In genomic region chr16:14316884-14317876, GRCm38 (mm10) we compare ENCODE assay signal across 8 mouse cellular contexts. TPM values are rescaled to one million over a fixed set of nuclear protein-coding genes. Genes with fewer than 3 reads are reported as not detected.
A peak's percentile ranks its signal among the peaks of the same experiment; 100 is the strongest.
DNase-seq lines count a peak whose midpoint lies in the region; ATAC-seq and TF ChIP-seq lines count a peak whose summit lies in the region.

Fopnl (minus strand) TSS chr16:14317405.

- peak; percentile 100 for ATAC-seq in forebrain, embryonic 12.5 days (ENCODE audit: low FRiP score)
- ATAC-seq in heart, postnatal 0 days (ENCODE audit: insufficient read depth, low read depth): peak; percentile 100
- ATAC-seq in liver, embryonic 16.5 days (ENCODE audit: low read depth): peak; percentile 100
- ATAC-seq in neural tube, embryonic 13.5 days (ENCODE audit: low read depth): peak; percentile 100

- H3K27me3 ChIP-seq in E14TG2a.4 (ENCODE audit: insufficient read depth, low read length): peaks cover 8% of the 10 kb centered on the region; the same call in 1 of the 2 replicates
- peaks cover 15% of the 10 kb centered on the region for H3K27me3 ChIP-seq in forebrain, embryonic 12.5 days
- H3K27me3 ChIP-seq in heart, postnatal 0 days (ENCODE audit: control insufficient read depth, insufficient read depth, low read length): 0 out of 2 replicates have a peak, but pooled peaks cover 3% of the 10 kb centered on the region
- H3K27me3 ChIP-seq in liver, embryonic 16.5 days (ENCODE audit: control insufficient read depth, insufficient read depth, low read depth, low read length): no peaks in the 10 kb centered on the region
- H3K27me3 ChIP-seq in neural tube, embryonic 13.5 days: peaks cover 10% of the 10 kb centered on the region
- H3K27me3 ChIP-seq in testis, adult 2 months (ENCODE audit: control insufficient read depth, insufficient read depth, low read length): no peaks in the 10 kb centered on the region

- peak; percentile 95 for DNase-seq in c-Kit-positive CD71-positive TER-119-positive erythroid progenitor cells, embryonic 14.5 days (ENCODE audit: low spot score)
- peak; percentile 97 for DNase-seq in heart, postnatal 0 days (ENCODE audit: low spot score)
- DNase-seq in kidney, postnatal 4 days: peak; percentile 98 to 99

- peak; percentile 96 for TF ChIP-seq POLR2A in testis, adult 2 months (IDR thresholded peaks at IDR 0.05; ENCODE audit: control insufficient read depth, low read depth, low read length)

- no peaks in the 10 kb centered on the region for H3K9me3 ChIP-seq in E14TG2a.4 (ENCODE audit: low read length)
- H3K9me3 ChIP-seq in forebrain, embryonic 12.5 days: no peaks in the 10 kb centered on the region
- no peaks in the 10 kb centered on the region for H3K9me3 ChIP-seq in heart, postnatal 0 days (replicated peaks; ENCODE audit: control insufficient read depth, low read length)
- no peaks in the 10 kb centered on the region for H3K9me3 ChIP-seq in liver, embryonic 16.5 days (replicated peaks; ENCODE audit: control insufficient read depth, low read length)
- H3K9me3 ChIP-seq in neural tube, embryonic 13.5 days: no peaks in the 10 kb centered on the region

- TF ChIP-seq CTCF in E14TG2a.4 (conservative IDR thresholded peaks at IDR 0.05; ENCODE audit: low read length): no peak
- TF ChIP-seq CTCF in heart, postnatal 0 days (IDR thresholded peaks at IDR 0.05; ENCODE audit: low read depth): no peak
- peak; percentile 12; the same call in 1 of the 2 replicates for TF ChIP-seq CTCF in testis, adult 2 months (IDR thresholded peaks at IDR 0.05; ENCODE audit: control insufficient read depth, insufficient read depth, insufficient replicate concordance, low read depth, low read length)

- peak within 1 kb of the TSS; percentile 65 for H3K4me2 ChIP-seq in forebrain, embryonic 12.5 days
- peak within 1 kb of the TSS; percentile 80 for H3K4me2 ChIP-seq in heart, postnatal 0 days (ENCODE audit: low read depth, low read length)
- H3K4me2 ChIP-seq in liver, embryonic 16.5 days (ENCODE audit: low read depth, low read length): peak within 1 kb of the TSS; percentile 90
- H3K4me2 ChIP-seq in neural tube, embryonic 13.5 days: peak within 1 kb of the TSS; percentile 81

- H3K27ac ChIP-seq in forebrain, embryonic 12.5 days: peak within 1 kb of the TSS; percentile 78
- peak within 1 kb of the TSS; percentile 71 for H3K27ac ChIP-seq in heart, postnatal 0 days (ENCODE audit: low read depth)
- peak within 1 kb of the TSS; percentile 80 for H3K27ac ChIP-seq in liver, embryonic 16.5 days (ENCODE audit: low read length)
- peak within 1 kb of the TSS; percentile 94 for H3K27ac ChIP-seq in neural tube, embryonic 13.5 days (replicated peaks)
- peak within 1 kb of the TSS; percentile 98 for H3K27ac ChIP-seq in testis, adult 2 months (ENCODE audit: control insufficient read depth, insufficient read depth, low read depth, low read length)

- WGBS in forebrain, embryonic 12.5 days: 4% methylated on average over 51 of the region's 51 CpGs
- 4% methylated on average over 51 of the region's 51 CpGs for WGBS in heart, postnatal 0 days
- WGBS in liver, embryonic 16.5 days (ENCODE audit: insufficient replicate concordance): 2% methylated on average over 51 of the region's 51 CpGs
- 5% methylated on average over 51 of the region's 51 CpGs for WGBS in neural tube, embryonic 13.5 days

- H3K36me3 ChIP-seq in E14TG2a.4 (ENCODE audit: insufficient read depth, low read length): peaks cover 24% of the 10 kb centered on the region
- H3K36me3 ChIP-seq in forebrain, embryonic 12.5 days (replicated peaks): peaks cover 16% of the 10 kb centered on the region
- peaks cover 21% of the 10 kb centered on the region for H3K36me3 ChIP-seq in heart, postnatal 0 days (replicated peaks; ENCODE audit: control insufficient read depth, insufficient read depth, low read length)
- peaks cover 3% of the 10 kb centered on the region for H3K36me3 ChIP-seq in liver, embryonic 16.5 days (ENCODE audit: control insufficient read depth, insufficient read depth)
- H3K36me3 ChIP-seq in neural tube, embryonic 13.5 days: peaks cover 14% of the 10 kb centered on the region
- H3K36me3 ChIP-seq in testis, adult 2 months (ENCODE audit: control insufficient read depth, insufficient read depth, low read length): no peaks in the 10 kb centered on the region; the same call in none of the 2 replicates

- H3K4me3 ChIP-seq in E14TG2a.4 (replicated peaks; ENCODE audit: low read length): peak within 1 kb of the TSS; percentile 95
- H3K4me3 ChIP-seq in forebrain, embryonic 12.5 days (replicated peaks): peak within 1 kb of the TSS; percentile 77
- peak within 1 kb of the TSS; percentile 61 for H3K4me3 ChIP-seq in heart, postnatal 0 days (ENCODE audit: low read depth, low read length)
- peak within 1 kb of the TSS; percentile 81 for H3K4me3 ChIP-seq in liver, embryonic 16.5 days (ENCODE audit: low read depth, low read length)
- peak within 1 kb of the TSS; percentile 87 for H3K4me3 ChIP-seq in neural tube, embryonic 13.5 days
- peak within 1 kb of the TSS; percentile 83 for H3K4me3 ChIP-seq in testis, adult 2 months (ENCODE audit: control insufficient read depth, low read depth, low read length)

- H3K9ac ChIP-seq in forebrain, embryonic 12.5 days: peak within 1 kb of the TSS; percentile 68
- peak within 1 kb of the TSS; percentile 62 for H3K9ac ChIP-seq in heart, postnatal 0 days (replicated peaks; ENCODE audit: low read depth, low read length)
- peak within 1 kb of the TSS; percentile 79 for H3K9ac ChIP-seq in liver, embryonic 16.5 days (ENCODE audit: low read depth, low read length)
- peak within 1 kb of the TSS; percentile 85 for H3K9ac ChIP-seq in neural tube, embryonic 13.5 days

- H3K4me1 ChIP-seq in E14TG2a.4 (replicated peaks; ENCODE audit: low read depth, low read length): peaks cover 24% of the 10 kb centered on the region
- H3K4me1 ChIP-seq in forebrain, embryonic 12.5 days: peaks cover 18% of the 10 kb centered on the region
- peaks cover 6% of the 10 kb centered on the region; the same call in 1 of the 2 replicates for H3K4me1 ChIP-seq in heart, postnatal 0 days (ENCODE audit: control insufficient read depth, insufficient read depth)
- peaks cover 14% of the 10 kb centered on the region for H3K4me1 ChIP-seq in liver, embryonic 16.5 days (ENCODE audit: control insufficient read depth, low read depth, low read length)
- peaks cover 17% of the 10 kb centered on the region for H3K4me1 ChIP-seq in neural tube, embryonic 13.5 days (replicated peaks)
- no peaks in the 10 kb centered on the region; the same call in 1 of the 2 replicates for H3K4me1 ChIP-seq in testis, adult 2 months (ENCODE audit: control insufficient read depth, insufficient read depth, low read length)

- no peak for TF ChIP-seq EP300 in heart, postnatal 0 days (IDR thresholded peaks at IDR 0.05; ENCODE audit: low read depth)

RNA-seq across cellular contexts. Expression of gene Fopnl, which starts in this region (rescaled TPM):
- 176 and 177 TPM in 2 replicates for polyA plus RNA-seq in forebrain, embryonic 12.5 days (2016; fragmentation: Nextera tagmentation; extraction: Ambion mirVana)
- total RNA-seq in heart, postnatal 0 days (2014; rRNA removed; ENCODE audit: low replicate concordance): 93.2 and 110 TPM in 2 replicates
- polyA plus RNA-seq in heart, postnatal 0 days (2015; fragmentation: Nextera tagmentation; extraction: Ambion mirVana): 130 TPM in 2 replicates
- 52.8 and 59.7 TPM in 2 replicates for polyA plus RNA-seq in liver, embryonic 16.5 days (2015; fragmentation: Nextera tagmentation; extraction: Ambion mirVana)
- 192 TPM in 2 replicates for polyA plus RNA-seq in neural tube, embryonic 13.5 days (2015; fragmentation: Nextera tagmentation; extraction: Ambion mirVana)
- 25.5 and 28.5 TPM in 2 replicates for polyA plus RNA-seq in testis, adult 2 months (2012; rRNA removed)

Comparison
In these comparisons a context has a peak if more than half of its experiments do, and no peak if none do; other contexts are left out.
1. Peak in every context shown above with its lines: DNase-seq, ATAC-seq, H3K4me3 ChIP-seq and H3K27ac ChIP-seq.